Mouse (Mus musculus): ENCODE results near the gene Sumf1. TPM values are rescaled to one million over a fixed set of nuclear protein-coding genes. Genes with fewer than 3 reads are reported as not detected.
A peak's percentile ranks its signal among the peaks of the same experiment; 100 is the strongest.

The Sumf1 gene
- polyA plus RNA-seq, 1 experiment from 2014 or later, result 16.2 TPM

GRCm38 (mm10) chr6:108132268-108132935 lies 53.0 kb downstream of the Sumf1 start:
- no peak overlapping the region for H3K4me2 ChIP-seq
- no peaks in the 10 kb centered on the region for H3K4me1 ChIP-seq (replicated peaks; ENCODE audit: control insufficient read depth, insufficient read depth, low read length)
- DNase-seq (ENCODE audit: low spot score) (no peak), ATAC-seq (replicated peaks; ENCODE audit: low FRiP score) (no peak)
- H3K4me3 ChIP-seq (ENCODE audit: low read depth, low read length), result no peak overlapping the region
- no peak overlapping the region for H3K27ac ChIP-seq (ENCODE audit: low read depth, low read length)
- WGBS, result 92% methylated on average over 5 of the region's 5 CpGs
- no peaks in the 10 kb centered on the region for H3K9me3 ChIP-seq (ENCODE audit: control insufficient read depth, low read length)
- no peak overlapping the region for H3K9ac ChIP-seq (ENCODE audit: low read depth, low read length)
- no peaks in the 10 kb centered on the region for H3K36me3 ChIP-seq (ENCODE audit: control insufficient read depth, insufficient read depth, low read length)
- no peaks in the 10 kb centered on the region for H3K27me3 ChIP-seq (replicated peaks; ENCODE audit: control insufficient read depth, insufficient read depth, low read length)

- no peaks in the 10 kb centered on the region for H3K36me3 ChIP-seq (ENCODE audit: control insufficient read depth, insufficient read depth, low read length)
- DNase-seq (ENCODE audit: low spot score) (no peak), ATAC-seq (replicated peaks; ENCODE audit: low FRiP score) (no peak)
- no peak overlapping the region for H3K27ac ChIP-seq (ENCODE audit: low read depth, low read length)
- H3K9me3 ChIP-seq (ENCODE audit: control insufficient read depth, low read length), result no peaks in the 10 kb centered on the region
- H3K4me3 ChIP-seq (ENCODE audit: low read depth, low read length), result no peak overlapping the region
- H3K27me3 ChIP-seq (replicated peaks; ENCODE audit: control insufficient read depth, insufficient read depth, low read length), result no peaks in the 10 kb centered on the region
- WGBS, result 79% methylated on average over 5 of the region's 5 CpGs
- no peak overlapping the region for H3K4me2 ChIP-seq
- H3K4me1 ChIP-seq (replicated peaks; ENCODE audit: control insufficient read depth, insufficient read depth, low read length), result no peaks in the 10 kb centered on the region
- H3K9ac ChIP-seq (ENCODE audit: low read depth, low read length), result no peak overlapping the region
These were observed 54.7 kb downstream of the Sumf1 start for GRCm38 (mm10) chr6:108130718-108131117.

- no peak overlapping the region for H3K27ac ChIP-seq (ENCODE audit: low read depth, low read length)
- 82% methylated on average over 3 of the region's 3 CpGs for WGBS
- no peaks in the 10 kb centered on the region for H3K36me3 ChIP-seq (ENCODE audit: control insufficient read depth, insufficient read depth, low read length)
- ATAC-seq (replicated peaks; ENCODE audit: low FRiP score) (no peak), DNase-seq (ENCODE audit: low spot score) (no peak)
- H3K9me3 ChIP-seq (ENCODE audit: control insufficient read depth, low read length), result no peaks in the 10 kb centered on the region
- H3K4me3 ChIP-seq (ENCODE audit: low read depth, low read length), result no peak overlapping the region
- no peak overlapping the region for H3K4me2 ChIP-seq
- H3K9ac ChIP-seq (ENCODE audit: low read depth, low read length), result no peak overlapping the region
- no peaks in the 10 kb centered on the region for H3K27me3 ChIP-seq (replicated peaks; ENCODE audit: control insufficient read depth, insufficient read depth, low read length)
- no peaks in the 10 kb centered on the region for H3K4me1 ChIP-seq (replicated peaks; ENCODE audit: control insufficient read depth, insufficient read depth, low read length)
These were observed 58.8 kb downstream of the Sumf1 start for GRCm38 (mm10) chr6:108126631-108127030.

- no peak overlapping the region for H3K4me2 ChIP-seq
- no peaks in the 10 kb centered on the region for H3K27me3 ChIP-seq (replicated peaks; ENCODE audit: control insufficient read depth, insufficient read depth, low read length)
- 88% methylated on average over 1 of the region's 1 CpGs for WGBS
- ATAC-seq (replicated peaks; ENCODE audit: low FRiP score), result no peak
- no peak overlapping the region for H3K4me3 ChIP-seq (ENCODE audit: low read depth, low read length)
- no peak for DNase-seq (ENCODE audit: low spot score)
- no peaks in the 10 kb centered on the region for H3K36me3 ChIP-seq (ENCODE audit: control insufficient read depth, insufficient read depth, low read length)
- H3K9me3 ChIP-seq (ENCODE audit: control insufficient read depth, low read length), result no peaks in the 10 kb centered on the region
- H3K9ac ChIP-seq (ENCODE audit: low read depth, low read length), result no peak overlapping the region
- H3K27ac ChIP-seq (ENCODE audit: low read depth, low read length), result no peak overlapping the region
- no peaks in the 10 kb centered on the region for H3K4me1 ChIP-seq (replicated peaks; ENCODE audit: control insufficient read depth, insufficient read depth, low read length)
These were observed 59.9 kb downstream of the Sumf1 start for GRCm38 (mm10) chr6:108125474-108125873.

GRCm38 (mm10) chr6:108117881-108118280 lies 67.5 kb downstream of the Sumf1 start:
- H3K4me1 ChIP-seq (replicated peaks; ENCODE audit: control insufficient read depth, insufficient read depth, low read length), result no peaks in the 10 kb centered on the region
- H3K27me3 ChIP-seq (replicated peaks; ENCODE audit: control insufficient read depth, insufficient read depth, low read length), result no peaks in the 10 kb centered on the region
- H3K9me3 ChIP-seq (ENCODE audit: control insufficient read depth, low read length), result no peaks in the 10 kb centered on the region
- no peak overlapping the region for H3K4me3 ChIP-seq (ENCODE audit: low read depth, low read length)
- no peak overlapping the region for H3K9ac ChIP-seq (ENCODE audit: low read depth, low read length)
- WGBS, result 88% methylated on average over 6 of the region's 6 CpGs
- DNase-seq (ENCODE audit: low spot score) (no peak), ATAC-seq (replicated peaks; ENCODE audit: low FRiP score) (no peak)
- H3K27ac ChIP-seq (ENCODE audit: low read depth, low read length), result no peak overlapping the region
- H3K36me3 ChIP-seq (ENCODE audit: control insufficient read depth, insufficient read depth, low read length), result no peaks in the 10 kb centered on the region
- no peak overlapping the region for H3K4me2 ChIP-seq

- no peaks in the 10 kb centered on the region for H3K36me3 ChIP-seq (ENCODE audit: control insufficient read depth, insufficient read depth, low read length)
- no peaks in the 10 kb centered on the region for H3K27me3 ChIP-seq (replicated peaks; ENCODE audit: control insufficient read depth, insufficient read depth, low read length)
- no peak overlapping the region for H3K4me2 ChIP-seq
- 88% methylated on average over 1 of the region's 1 CpGs for WGBS
- H3K27ac ChIP-seq (ENCODE audit: low read depth, low read length), result no peak overlapping the region
- H3K4me1 ChIP-seq (replicated peaks; ENCODE audit: control insufficient read depth, insufficient read depth, low read length), result peaks cover 7% of the 10 kb centered on the region; the same call in 1 of the 2 replicates
- no peak overlapping the region for H3K4me3 ChIP-seq (ENCODE audit: low read depth, low read length)
- ATAC-seq (replicated peaks; ENCODE audit: low FRiP score) (no peak), DNase-seq (ENCODE audit: low spot score) (no peak)
- no peaks in the 10 kb centered on the region for H3K9me3 ChIP-seq (ENCODE audit: control insufficient read depth, low read length)
- H3K9ac ChIP-seq (ENCODE audit: low read depth, low read length), result no peak overlapping the region
These were observed 70.4 kb downstream of the Sumf1 start for GRCm38 (mm10) chr6:108114971-108115370.

- no peak overlapping the region for H3K4me3 ChIP-seq (ENCODE audit: low read depth, low read length)
- no peaks in the 10 kb centered on the region for H3K36me3 ChIP-seq (ENCODE audit: control insufficient read depth, insufficient read depth, low read length)
- H3K9ac ChIP-seq (ENCODE audit: low read depth, low read length), result no peak overlapping the region
- peak; percentile 26; the same call in 1 of the 2 replicates for ATAC-seq (replicated peaks; ENCODE audit: low FRiP score)
- peaks cover 7% of the 10 kb centered on the region; the same call in 1 of the 2 replicates for H3K4me1 ChIP-seq (replicated peaks; ENCODE audit: control insufficient read depth, insufficient read depth, low read length)
- no peak overlapping the region for H3K4me2 ChIP-seq
- H3K9me3 ChIP-seq (ENCODE audit: control insufficient read depth, low read length), result no peaks in the 10 kb centered on the region
- H3K27me3 ChIP-seq (replicated peaks; ENCODE audit: control insufficient read depth, insufficient read depth, low read length), result no peaks in the 10 kb centered on the region
- H3K27ac ChIP-seq (ENCODE audit: low read depth, low read length), result no peak overlapping the region
- no peak for DNase-seq (ENCODE audit: low spot score)
These were observed 73.7 kb downstream of the Sumf1 start for GRCm38 (mm10) chr6:108111693-108112092.

- H3K9me3 ChIP-seq (ENCODE audit: control insufficient read depth, low read length), result no peaks in the 10 kb centered on the region
- no peak overlapping the region for H3K4me3 ChIP-seq (ENCODE audit: low read depth, low read length)
- H3K9ac ChIP-seq (ENCODE audit: low read depth, low read length), result no peak overlapping the region
- no peaks in the 10 kb centered on the region for H3K36me3 ChIP-seq (ENCODE audit: control insufficient read depth, insufficient read depth, low read length)
- H3K4me1 ChIP-seq (replicated peaks; ENCODE audit: control insufficient read depth, insufficient read depth, low read length), result peaks cover 7% of the 10 kb centered on the region; the same call in 1 of the 2 replicates
- H3K4me2 ChIP-seq, result no peak overlapping the region
- 65% methylated on average over 4 of the region's 4 CpGs for WGBS
- no peak overlapping the region for H3K27ac ChIP-seq (ENCODE audit: low read depth, low read length)
- no peaks in the 10 kb centered on the region for H3K27me3 ChIP-seq (replicated peaks; ENCODE audit: control insufficient read depth, insufficient read depth, low read length)
- no peak for ATAC-seq (replicated peaks; ENCODE audit: low FRiP score)
- DNase-seq (ENCODE audit: low spot score), result no peak
These were observed 75.0 kb downstream of the Sumf1 start for GRCm38 (mm10) chr6:108110336-108110735.

- no peak overlapping the region for H3K4me2 ChIP-seq
- no peak for DNase-seq (ENCODE audit: low spot score)
- no peak overlapping the region for H3K4me3 ChIP-seq (ENCODE audit: low read depth, low read length)
- peaks cover 6% of the 10 kb centered on the region; the same call in 1 of the 2 replicates for H3K4me1 ChIP-seq (replicated peaks; ENCODE audit: control insufficient read depth, insufficient read depth, low read length)
- no peaks in the 10 kb centered on the region for H3K36me3 ChIP-seq (ENCODE audit: control insufficient read depth, insufficient read depth, low read length)
- no peaks in the 10 kb centered on the region for H3K9me3 ChIP-seq (ENCODE audit: control insufficient read depth, low read length)
- H3K9ac ChIP-seq (ENCODE audit: low read depth, low read length), result no peak overlapping the region
- no peak overlapping the region for H3K27ac ChIP-seq (ENCODE audit: low read depth, low read length)
- no peak for ATAC-seq (replicated peaks; ENCODE audit: low FRiP score)
- no peaks in the 10 kb centered on the region for H3K27me3 ChIP-seq (replicated peaks; ENCODE audit: control insufficient read depth, insufficient read depth, low read length)
These were observed 78.0 kb downstream of the Sumf1 start for GRCm38 (mm10) chr6:108107376-108107775.

All from liver, embryonic 11.5 days (tissue).